Comparison of ENCODE assay signal across 12 mouse cellular contexts in the genomic region with DNA sequence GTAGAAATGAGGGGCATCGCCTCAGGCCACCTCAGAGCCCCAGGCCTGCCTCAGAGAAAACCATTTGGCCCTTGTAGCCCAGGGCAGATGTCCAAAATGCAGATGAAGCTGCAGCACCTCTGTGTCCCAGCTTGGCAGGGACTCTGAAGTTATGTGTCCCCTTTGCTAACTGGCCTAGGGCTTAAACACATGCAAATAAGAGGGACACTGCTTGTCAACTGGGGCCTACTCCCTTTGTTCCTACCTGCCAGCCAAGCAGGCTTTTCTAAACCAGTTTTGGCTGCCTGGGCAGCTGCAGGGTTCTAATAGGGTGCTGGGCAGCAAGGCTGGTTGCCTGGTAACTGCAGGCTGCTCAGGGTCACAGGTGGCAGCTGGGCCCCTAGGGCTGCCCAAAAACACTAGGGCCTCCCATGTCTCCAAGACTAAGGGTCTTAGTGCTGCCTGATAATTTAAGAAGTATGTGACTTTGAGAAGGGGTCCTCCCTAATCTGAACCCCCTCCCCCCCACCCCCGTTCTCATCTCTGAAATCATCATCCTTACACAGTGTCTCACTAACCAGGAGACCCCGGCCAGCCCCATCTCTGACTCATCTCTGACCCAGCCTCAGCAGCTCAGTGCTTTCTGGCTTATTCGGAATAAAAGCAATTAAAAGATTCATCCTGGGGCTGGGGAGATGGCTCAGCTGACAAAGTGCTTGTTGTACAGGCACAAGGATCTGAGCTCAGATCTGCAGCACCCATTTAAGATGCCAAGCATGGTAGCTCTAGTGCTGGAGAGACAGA.
DNase-seq lines count a peak whose midpoint lies in the region; ATAC-seq lines count a peak whose summit lies in the region.
"Had no signal": no experiment of that assay in that cellular context is flagged by ENCODE, and none has a peak within 500 bp of the region (broad histone marks: within the 10 kb centered on the region; RNA-seq: fewer than 3 reads in every experiment).

No protein-coding gene starts in this region.

- H3K9me3 ChIP-seq in hindbrain, embryonic 15.5 days = no peaks in the 10 kb centered on the region
- H3K9me3 ChIP-seq in midbrain, embryonic 10.5 days (replicated peaks) = no peaks in the 10 kb centered on the region

- no peak overlapping the region for H3K4me2 ChIP-seq in hindbrain, embryonic 15.5 days

- no peaks in the 10 kb centered on the region for H3K36me3 ChIP-seq in hindbrain, embryonic 15.5 days
- H3K36me3 ChIP-seq in midbrain, embryonic 10.5 days = no peaks in the 10 kb centered on the region

- intact Hi-C loops in heart, postnatal 36 days (cut with DNase I) = no loop called here

- no peak overlapping the region for H3K9ac ChIP-seq in hindbrain, embryonic 15.5 days
- H3K9ac ChIP-seq: liver, embryonic 14.5 days had no signal

- WGBS in hindbrain, embryonic 15.5 days = 12% methylated on average over 4 of the region's 4 CpGs
- WGBS in midbrain, embryonic 10.5 days = 28% methylated on average over 4 of the region's 4 CpGs

- no peak overlapping the region for H3K4me3 ChIP-seq in hindbrain, embryonic 15.5 days
- H3K4me3 ChIP-seq in midbrain, embryonic 10.5 days = peak overlapping the region; percentile 20

- no peak overlapping the region for H3K27ac ChIP-seq in hindbrain, embryonic 15.5 days (replicated peaks)
- peak overlapping the region; percentile 85 for H3K27ac ChIP-seq in midbrain, embryonic 10.5 days (replicated peaks)
- H3K27ac ChIP-seq: liver, embryonic 14.5 days had no signal

- H3K27me3 ChIP-seq in hindbrain, embryonic 15.5 days = peaks cover 2% of the 10 kb centered on the region; the same call in 1 of the 2 replicates
- H3K27me3 ChIP-seq in midbrain, embryonic 10.5 days (ENCODE audit: low read depth, poor library complexity, severe bottlenecking) = no peaks in the 10 kb centered on the region
- H3K27me3 ChIP-seq: Patski had no signal

- peaks cover 36% of the 10 kb centered on the region for H3K4me1 ChIP-seq in hindbrain, embryonic 15.5 days (replicated peaks)
- peaks cover 74% of the 10 kb centered on the region for H3K4me1 ChIP-seq in midbrain, embryonic 10.5 days

- peak; percentile 20 for DNase-seq in brain, adult 2 months (ENCODE audit: low read depth, low spot score)
- DNase-seq in embryo, embryonic 11 days = peak; percentile 66
- peak; percentile 77 for DNase-seq in midbrain, embryonic 10.5 days (ENCODE audit: low spot score)
- DNase-seq in heart, postnatal 36 days = no peak
- DNase-seq in thymus, postnatal 14 days = no peak
- DNase-seq in thymus, postnatal 10 days (ENCODE audit: low spot score in 2 of 2) = no peak
- no peak for DNase-seq in right cerebral cortex, postnatal 4 days
- DNase-seq: gastrocnemius, postnatal 25 days had no signal

- ATAC-seq in hindbrain, embryonic 15.5 days (ENCODE audit: low FRiP score, low read depth) = peak; percentile 80
- ATAC-seq: intestine, postnatal 0 days; Patski had no signal

Comparison
In these comparisons a context has a peak if more than half of its experiments do, and no peak if none do; other contexts are left out.
1. DNase-seq: peak in brain, adult 2 months (single experiment), embryo, embryonic 11 days (single experiment) and midbrain, embryonic 10.5 days (single experiment); none in heart, postnatal 36 days (0 of 2), thymus, postnatal 14 days (single experiment), thymus, postnatal 10 days (0 of 2) and right cerebral cortex, postnatal 4 days (single experiment).